Mouse (Mus musculus): ENCODE data around the gene Pnkd. TPM values are rescaled to one million over a fixed set of nuclear protein-coding genes. Genes with fewer than 3 reads are reported as not detected.
A peak's percentile ranks its signal among the peaks of the same experiment; 100 is the strongest.

Pnkd gene
- total and polyA plus RNA-seq, 2 experiments: 28.0 to 130 TPM

GRCm38 (mm10) chr1:74290141-74290540 is 5.4 kb downstream of the Pnkd start:
- Histone ChIP-seq H3K27me3 (ENCODE audit: control insufficient read depth, insufficient read depth, low read length) (no peaks in the 10 kb centered on the region), H3K4me3 (ENCODE audit: insufficient read depth, low read depth, low read length) (no peak overlapping the region), H3K36me3 (ENCODE audit: control insufficient read depth, insufficient read depth, low read length) (peaks cover 14% of the 10 kb centered on the region; the same call in 1 of the 2 replicates), H3K27ac (replicated peaks; ENCODE audit: insufficient read depth, low read depth, low read length) (no peak overlapping the region; the same call in 1 of the 2 replicates), H3K9ac (ENCODE audit: low read depth, low read length) (no peak overlapping the region), H3K4me1 (ENCODE audit: control insufficient read depth, insufficient read depth, low read length) (peaks cover 6% of the 10 kb centered on the region), H3K79me2 (ENCODE audit: control insufficient read depth, insufficient read depth, low read length) (peaks cover 3% of the 10 kb centered on the region; the same call in 1 of the 2 replicates)
- WGBS: 80% methylated on average over 5 of the region's 5 CpGs
- TF ChIP-seq CTCF (IDR thresholded peaks at IDR 0.05; ENCODE audit: low read depth, low read length) (no peak), POLR2A (IDR thresholded peaks at IDR 0.05; ENCODE audit: extremely low read depth, insufficient read depth, low read length) (no peak)
- DNase-seq (ENCODE audit: extremely low read depth, low read depth, low spot score): no peak

- TF ChIP-seq POLR2A (IDR thresholded peaks at IDR 0.05; ENCODE audit: extremely low read depth, insufficient read depth, low read length): no peak
- TF ChIP-seq CTCF (IDR thresholded peaks at IDR 0.05; ENCODE audit: low read depth, low read length): no peak
- DNase-seq (ENCODE audit: extremely low read depth, low read depth, low spot score): no peak
- Histone ChIP-seq H3K4me1 (ENCODE audit: control insufficient read depth, insufficient read depth, low read length) (peaks cover 13% of the 10 kb centered on the region), H3K27me3 (ENCODE audit: control insufficient read depth, insufficient read depth, low read length) (no peaks in the 10 kb centered on the region), H3K36me3 (ENCODE audit: control insufficient read depth, insufficient read depth, low read length) (peaks cover 14% of the 10 kb centered on the region; the same call in 1 of the 2 replicates), H3K9ac (ENCODE audit: low read depth, low read length) (no peak overlapping the region), H3K79me2 (ENCODE audit: control insufficient read depth, insufficient read depth, low read length) (peaks cover 9% of the 10 kb centered on the region; the same call in 1 of the 2 replicates), H3K27ac (replicated peaks; ENCODE audit: insufficient read depth, low read depth, low read length) (no peak overlapping the region), H3K4me3 (ENCODE audit: insufficient read depth, low read depth, low read length) (no peak overlapping the region)
- WGBS: 93% methylated on average over 11 of the region's 11 CpGs
Measured at GRCm38 (mm10) chr1:74292331-74293020, 7.7 kb downstream of the Pnkd start.

- peaks cover 17% of the 10 kb centered on the region; the same call in 1 of the 2 replicates for H3K79me2 ChIP-seq (ENCODE audit: control insufficient read depth, insufficient read depth, low read length)
- no peak overlapping the region for H3K4me3 ChIP-seq (ENCODE audit: insufficient read depth, low read depth, low read length)
- H3K27ac ChIP-seq (replicated peaks; ENCODE audit: insufficient read depth, low read depth, low read length): no peak overlapping the region
- TF ChIP-seq CTCF (IDR thresholded peaks at IDR 0.05; ENCODE audit: low read depth, low read length): no peak
- TF ChIP-seq POLR2A (IDR thresholded peaks at IDR 0.05; ENCODE audit: extremely low read depth, insufficient read depth, low read length): no peak
- H3K36me3 ChIP-seq (ENCODE audit: control insufficient read depth, insufficient read depth, low read length): peaks cover 14% of the 10 kb centered on the region; the same call in 1 of the 2 replicates
- 83% methylated on average over 8 of the region's 8 CpGs for WGBS
- no peaks in the 10 kb centered on the region for H3K27me3 ChIP-seq (ENCODE audit: control insufficient read depth, insufficient read depth, low read length)
- no peak for DNase-seq (ENCODE audit: extremely low read depth, low read depth, low spot score)
- H3K9ac ChIP-seq (ENCODE audit: low read depth, low read length): no peak overlapping the region
- H3K4me1 ChIP-seq (ENCODE audit: control insufficient read depth, insufficient read depth, low read length): peaks cover 16% of the 10 kb centered on the region
Measured at GRCm38 (mm10) chr1:74293306-74293960, 8.7 kb downstream of the Pnkd start.

GRCm38 (mm10) chr1:74294090-74294643 is 9.4 kb downstream of the Pnkd start:
- TF ChIP-seq POLR2A (IDR thresholded peaks at IDR 0.05; ENCODE audit: extremely low read depth, insufficient read depth, low read length) (no peak), CTCF (IDR thresholded peaks at IDR 0.05; ENCODE audit: low read depth, low read length) (no peak)
- peaks cover 13% of the 10 kb centered on the region; the same call in 1 of the 2 replicates for H3K36me3 ChIP-seq (ENCODE audit: control insufficient read depth, insufficient read depth, low read length)
- no peak overlapping the region for H3K9ac ChIP-seq (ENCODE audit: low read depth, low read length)
- H3K4me1 ChIP-seq (ENCODE audit: control insufficient read depth, insufficient read depth, low read length): peaks cover 17% of the 10 kb centered on the region
- no peak overlapping the region for H3K27ac ChIP-seq (replicated peaks; ENCODE audit: insufficient read depth, low read depth, low read length)
- H3K4me3 ChIP-seq (ENCODE audit: insufficient read depth, low read depth, low read length): no peak overlapping the region
- no peak for DNase-seq (ENCODE audit: extremely low read depth, low read depth, low spot score)
- H3K27me3 ChIP-seq (ENCODE audit: control insufficient read depth, insufficient read depth, low read length): no peaks in the 10 kb centered on the region
- peaks cover 23% of the 10 kb centered on the region; the same call in 1 of the 2 replicates for H3K79me2 ChIP-seq (ENCODE audit: control insufficient read depth, insufficient read depth, low read length)
- WGBS: 85% methylated on average over 3 of the region's 3 CpGs

- DNase-seq (ENCODE audit: extremely low read depth, low read depth, low spot score): no peak
- no peaks in the 10 kb centered on the region for H3K27me3 ChIP-seq (ENCODE audit: control insufficient read depth, insufficient read depth, low read length)
- no peak overlapping the region for H3K9ac ChIP-seq (ENCODE audit: low read depth, low read length)
- peaks cover 17% of the 10 kb centered on the region for H3K4me1 ChIP-seq (ENCODE audit: control insufficient read depth, insufficient read depth, low read length)
- WGBS: 78% methylated on average over 6 of the region's 6 CpGs
- H3K79me2 ChIP-seq (ENCODE audit: control insufficient read depth, insufficient read depth, low read length): peaks cover 28% of the 10 kb centered on the region; the same call in 1 of the 2 replicates
- TF ChIP-seq POLR2A (IDR thresholded peaks at IDR 0.05; ENCODE audit: extremely low read depth, insufficient read depth, low read length) (no peak), CTCF (IDR thresholded peaks at IDR 0.05; ENCODE audit: low read depth, low read length) (no peak)
- peaks cover 13% of the 10 kb centered on the region; the same call in 1 of the 2 replicates for H3K36me3 ChIP-seq (ENCODE audit: control insufficient read depth, insufficient read depth, low read length)
- no peak overlapping the region for H3K4me3 ChIP-seq (ENCODE audit: insufficient read depth, low read depth, low read length)
- peak overlapping the region; percentile 79 for H3K27ac ChIP-seq (replicated peaks; ENCODE audit: insufficient read depth, low read depth, low read length)
Measured at GRCm38 (mm10) chr1:74294733-74295455, 10.2 kb downstream of the Pnkd start.
